Mouse (Mus musculus) kidney, postnatal 25 days (tissue): ENCODE data around the gene Zcchc3.
"Not testable (repeated sequence)": the region's sequence is repeated elsewhere in the genome, so short reads cannot be mapped to it uniquely, and the experiment has no call there.

Source experiments
- DNase-seq, 2 experiments: peaks; one replicate each; pipeline ENCODE4 v3.0.0; 2021; ENCODE audit warnings: mixed read lengths in 2 of 2

Gene Zcchc3

DNA sequence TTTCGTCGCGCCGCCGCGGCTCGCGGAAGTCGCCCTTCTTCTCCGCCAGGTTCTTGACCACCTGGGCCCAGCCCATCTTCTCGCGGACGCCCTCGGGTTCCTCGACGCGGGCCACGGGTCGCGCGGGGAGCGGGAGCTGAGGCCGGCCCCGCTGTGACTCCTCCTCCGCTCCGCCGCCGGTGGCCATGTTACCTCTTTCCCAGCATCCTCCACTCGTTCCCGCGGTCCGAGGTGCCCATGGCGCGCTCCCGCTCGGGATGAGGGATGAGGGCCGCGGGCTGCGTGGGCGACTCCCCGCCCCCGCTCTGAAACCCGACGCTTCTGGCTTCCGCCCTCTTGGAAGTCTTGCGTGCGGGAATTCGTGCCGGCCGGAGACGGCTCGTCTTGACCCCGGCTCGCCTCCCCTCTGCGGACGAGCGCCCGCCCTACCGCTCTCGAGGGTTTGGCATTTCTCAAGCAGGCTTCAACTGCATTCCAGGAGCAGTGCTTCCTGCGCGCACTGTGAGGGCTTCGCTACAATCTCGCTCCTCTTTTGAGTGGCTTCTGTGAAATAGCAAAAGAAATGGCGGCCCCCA, at the start of gene Zcchc3:
TSS of gene Zcchc3 (minus strand) at position 437 of the 575 bp plus-strand sequence.
- DNase-seq = peak; percentile 85 to 94

DNA sequence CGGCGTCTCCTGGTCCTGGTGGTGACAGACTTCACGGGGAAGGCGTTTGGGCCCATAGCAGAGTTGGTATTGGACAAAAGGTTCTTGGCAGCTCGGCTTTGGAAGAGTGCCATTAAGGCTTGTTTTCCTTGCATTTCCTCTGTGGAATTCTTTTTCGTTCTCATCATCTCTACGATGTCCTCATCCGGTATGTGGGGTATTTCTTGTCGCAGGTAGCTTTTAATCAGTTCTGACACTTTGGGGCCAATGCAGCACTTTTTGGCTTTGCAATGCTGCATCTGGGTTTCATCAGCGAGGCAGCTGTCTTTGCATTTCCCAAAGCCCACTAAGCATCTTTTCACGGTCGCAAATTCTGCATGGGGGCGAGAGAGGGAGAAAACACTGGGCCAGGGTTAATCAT, 44.4 kb upstream of the Zcchc3 start:
- DNase-seq = no peak

DNA sequence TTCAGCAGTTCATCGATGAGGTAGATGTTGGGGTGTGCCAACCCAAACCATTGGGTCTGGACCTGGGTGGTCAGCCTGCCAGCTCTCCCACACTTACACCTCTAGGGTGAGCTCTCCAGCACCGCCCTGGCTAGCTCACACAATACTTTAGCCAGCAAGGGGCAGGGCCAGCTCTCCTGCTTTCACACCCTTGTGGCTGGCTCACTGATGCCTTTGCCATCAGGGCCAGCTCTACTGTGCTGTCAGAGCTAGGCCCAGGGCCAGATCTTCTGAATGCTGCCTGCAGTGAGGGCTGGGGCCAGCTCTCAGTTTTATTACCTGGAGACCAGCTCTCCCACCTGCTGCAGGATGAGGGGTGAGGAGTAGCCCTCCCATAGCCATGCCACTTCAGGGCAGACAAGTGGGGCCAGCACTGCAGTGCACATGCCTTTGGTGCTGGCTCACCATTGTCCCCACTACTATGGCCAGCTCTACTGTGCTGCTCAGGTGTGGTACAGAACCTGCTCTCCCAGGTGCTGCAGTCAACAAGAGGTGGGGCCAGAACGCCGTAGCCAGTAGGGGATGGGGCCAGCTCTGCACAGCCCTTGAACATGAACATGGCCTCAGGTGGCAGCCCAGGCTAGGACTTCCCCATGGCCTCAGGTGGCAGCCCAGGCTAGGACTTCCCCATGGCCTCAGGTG, 37.4 kb upstream of the Zcchc3 start:
- no peak for DNase-seq

DNA sequence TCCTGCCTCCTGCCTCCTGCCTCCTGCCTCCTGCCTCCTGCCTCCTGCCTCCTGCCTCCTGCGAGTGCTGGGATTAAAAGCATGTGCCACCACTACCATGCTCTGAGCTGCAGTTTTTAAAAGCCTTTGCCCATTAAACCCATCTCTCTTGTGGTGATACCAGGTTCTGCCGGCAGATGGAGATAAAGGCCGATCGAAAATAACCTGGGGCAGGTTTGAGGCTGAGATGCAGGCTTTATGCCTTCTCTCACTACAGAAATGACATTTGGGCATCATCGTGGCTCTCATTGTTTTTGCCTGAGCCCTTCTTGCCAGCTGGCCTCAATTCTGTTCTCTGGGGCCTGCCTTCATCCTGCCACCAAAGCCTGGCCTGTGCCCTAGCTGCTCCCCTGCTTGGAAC, 35.4 kb upstream of the Zcchc3 start:
- peak in 1 of 2 experiments; percentile 75 for DNase-seq

DNA sequence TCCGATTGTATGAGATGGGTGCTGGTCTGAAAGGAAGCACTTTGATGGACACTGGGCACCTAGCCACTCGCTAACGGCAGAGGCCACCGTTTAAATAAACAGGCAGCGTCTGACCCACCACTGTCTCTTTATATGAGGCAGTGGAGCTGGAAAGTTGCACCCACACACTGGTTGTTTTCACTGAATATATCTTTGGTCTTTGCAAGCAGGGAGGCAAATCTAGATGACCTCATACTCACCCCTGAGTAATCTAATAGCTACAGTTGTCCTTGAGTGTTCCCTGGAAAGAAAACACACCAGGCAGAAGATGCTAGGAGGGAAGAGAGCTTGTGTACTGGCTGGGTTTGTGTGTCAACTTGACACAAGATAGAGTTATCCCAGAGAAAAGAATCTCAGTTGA, 32.6 kb upstream of the Zcchc3 start:
- DNase-seq = no peak

DNA sequence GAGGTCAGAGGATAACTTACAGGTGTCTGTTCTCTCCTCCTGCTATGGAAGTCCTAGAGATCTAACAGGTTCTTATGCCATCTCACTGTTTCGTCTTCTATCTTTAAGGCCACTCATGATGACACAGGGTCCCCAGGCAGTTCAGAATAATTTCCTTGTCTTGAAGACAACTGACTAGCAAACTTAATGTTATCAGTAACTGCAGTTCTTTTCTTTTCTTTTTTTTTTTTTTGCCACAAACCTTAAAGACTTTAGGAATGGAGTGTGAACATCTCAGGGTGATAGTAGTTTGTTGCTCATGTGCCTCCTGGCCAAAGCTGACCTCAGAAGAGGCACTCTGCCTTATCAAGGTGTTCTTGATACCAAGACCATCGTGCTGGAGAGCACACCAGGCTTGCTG, 31.8 kb upstream of the Zcchc3 start:
- no peak for DNase-seq

DNA sequence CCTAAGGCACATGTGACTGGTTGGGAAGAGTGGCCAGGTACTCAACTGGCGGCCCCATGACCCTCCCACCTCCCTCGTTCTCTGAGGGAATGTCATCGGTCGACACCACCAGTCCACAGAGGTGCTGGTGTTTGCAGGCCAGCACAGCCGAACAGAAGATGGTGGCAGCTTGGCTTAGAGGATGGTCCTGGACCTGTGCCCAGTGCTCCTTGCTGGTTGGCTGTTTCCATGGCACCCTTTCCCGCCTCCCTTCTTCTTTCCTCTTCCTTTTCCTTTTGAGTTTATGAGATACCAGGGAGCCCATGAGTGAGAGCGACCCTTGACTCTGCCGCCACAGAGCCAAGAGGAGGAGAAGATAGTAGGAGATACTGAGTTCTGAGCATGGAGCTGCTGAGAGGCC, 28.5 kb upstream of the Zcchc3 start:
- DNase-seq = peak in 1 of 2 experiments; percentile 32

DNA sequence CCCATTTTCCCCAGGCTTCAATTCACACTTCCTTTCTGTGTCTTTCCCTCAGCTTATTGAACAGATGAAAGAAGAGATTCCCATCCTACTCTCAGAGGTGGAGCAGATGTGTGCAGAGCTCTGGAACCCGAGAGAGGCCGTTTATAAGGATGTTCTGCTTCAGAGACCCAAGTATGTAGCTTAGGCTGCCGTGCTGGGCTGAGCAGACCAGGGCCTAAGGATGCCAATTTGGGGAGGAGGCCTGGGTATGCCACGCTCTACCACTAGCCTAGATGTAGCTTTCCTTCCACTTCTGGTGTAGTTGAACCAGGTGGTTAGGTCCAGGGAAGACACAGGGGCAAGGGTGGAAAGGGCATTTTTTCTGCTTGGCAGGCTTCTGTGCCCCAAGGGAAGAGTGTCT, 27.5 kb upstream of the Zcchc3 start:
- peak in 1 of 2 experiments; percentile 26 for DNase-seq

DNA sequence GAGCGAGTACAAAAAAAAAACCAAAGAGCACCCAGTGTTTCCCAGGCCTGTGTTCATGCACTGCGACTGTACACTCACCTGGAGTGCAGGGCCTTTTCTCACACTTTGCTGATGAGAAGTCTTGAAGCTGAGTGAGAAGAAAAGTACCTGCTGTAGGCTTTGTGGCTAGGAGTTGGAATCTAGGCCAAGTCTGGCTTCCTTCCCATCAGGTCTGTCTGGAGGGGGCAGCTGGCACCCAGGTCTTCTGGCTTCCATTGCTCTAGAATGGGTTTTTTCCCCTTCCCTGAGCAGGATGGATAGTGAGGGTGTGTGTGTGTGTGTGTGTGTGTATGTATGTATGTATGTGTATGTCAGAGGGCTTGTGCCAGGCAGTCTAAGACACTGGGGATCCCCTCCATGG, 25.0 kb upstream of the Zcchc3 start:
- DNase-seq = no peak

DNA sequence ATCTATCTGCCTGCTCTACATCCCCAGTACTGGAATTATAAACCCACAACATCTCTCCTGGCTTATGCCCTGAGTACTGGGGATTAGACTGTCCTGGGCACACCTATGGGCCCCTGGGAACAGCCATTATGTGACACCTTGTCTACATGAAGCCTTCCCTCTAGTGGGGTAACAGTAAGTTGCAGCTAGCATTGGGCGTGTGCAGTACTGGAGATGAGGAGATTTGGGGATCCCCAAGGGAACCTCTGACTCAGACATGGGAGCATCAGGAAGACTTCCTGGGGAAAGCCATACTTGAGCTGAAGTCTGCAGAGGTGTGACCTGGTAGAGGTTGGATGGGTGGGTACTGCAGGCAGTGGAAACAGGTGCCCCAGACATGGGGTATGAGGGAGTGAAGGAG, 24.1 kb upstream of the Zcchc3 start:
- DNase-seq = no peak

DNA sequence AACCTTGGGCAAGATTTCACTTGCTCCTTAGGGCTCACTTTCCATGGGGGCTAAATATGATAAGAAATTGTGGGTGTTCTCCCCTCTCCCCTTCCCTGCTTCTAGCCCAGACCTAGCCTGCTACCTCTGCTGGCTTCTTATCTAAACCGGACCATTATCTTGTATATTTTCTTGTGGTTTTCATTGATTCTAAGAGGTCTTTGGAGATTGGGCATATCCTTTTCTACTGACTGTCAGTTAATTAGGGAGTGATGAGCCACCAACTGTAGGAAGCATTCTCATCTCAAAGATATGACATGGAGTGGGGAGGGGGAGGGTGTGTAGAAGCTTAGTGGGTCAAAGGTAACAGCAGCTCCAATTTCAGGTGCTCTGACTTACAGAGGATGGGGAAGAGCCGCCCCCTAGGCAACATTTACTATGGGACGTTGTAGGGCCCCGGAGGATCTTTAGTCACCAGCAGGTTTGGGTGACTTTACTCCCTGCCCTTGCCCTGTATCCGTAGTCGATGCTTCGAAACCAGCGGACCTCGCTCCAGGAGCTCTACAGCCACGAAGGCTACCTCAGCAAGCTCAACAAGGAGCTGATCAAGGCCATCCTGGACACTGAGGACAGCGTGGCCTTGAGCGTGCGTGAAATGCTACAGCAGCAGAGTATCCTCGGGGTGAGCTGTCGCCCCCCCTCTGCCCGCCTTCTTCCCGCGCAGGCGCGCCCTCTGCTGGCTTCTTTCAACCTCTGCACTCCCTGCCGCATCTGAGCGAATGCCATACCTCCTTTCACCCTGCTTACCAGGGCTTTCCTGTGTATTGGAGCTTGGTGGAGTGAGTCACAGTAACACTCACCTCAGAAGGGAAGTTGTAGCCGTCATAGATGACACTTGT, 22.4 kb upstream of the Zcchc3 start:
- peak; percentile 83 to 86 for DNase-seq

DNA sequence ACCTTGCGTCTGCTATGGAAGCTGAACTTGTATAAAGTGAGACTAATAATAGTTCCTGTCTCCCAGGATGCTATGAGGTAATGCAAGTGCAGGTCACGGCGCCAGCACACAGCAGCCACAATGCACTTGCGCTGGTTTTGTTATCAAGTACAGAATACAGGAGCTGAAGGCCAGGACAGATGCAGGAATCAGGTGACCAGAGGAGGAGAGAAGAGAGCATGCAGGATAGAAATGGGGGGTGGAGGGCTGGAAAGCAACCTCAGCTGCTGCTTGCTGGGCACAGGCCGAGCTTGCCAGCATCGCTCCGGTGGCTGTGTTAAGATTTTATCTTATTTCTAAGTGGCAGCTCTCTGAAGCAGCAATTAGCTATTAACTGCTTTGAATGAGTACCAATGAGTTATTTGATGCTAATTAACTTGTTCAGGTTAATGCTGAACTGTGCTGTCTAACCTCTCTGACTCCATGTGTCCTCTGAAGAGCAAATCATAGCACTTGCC, 21.6 kb upstream of the Zcchc3 start:
- DNase-seq = peak; percentile 53 to 75

DNA sequence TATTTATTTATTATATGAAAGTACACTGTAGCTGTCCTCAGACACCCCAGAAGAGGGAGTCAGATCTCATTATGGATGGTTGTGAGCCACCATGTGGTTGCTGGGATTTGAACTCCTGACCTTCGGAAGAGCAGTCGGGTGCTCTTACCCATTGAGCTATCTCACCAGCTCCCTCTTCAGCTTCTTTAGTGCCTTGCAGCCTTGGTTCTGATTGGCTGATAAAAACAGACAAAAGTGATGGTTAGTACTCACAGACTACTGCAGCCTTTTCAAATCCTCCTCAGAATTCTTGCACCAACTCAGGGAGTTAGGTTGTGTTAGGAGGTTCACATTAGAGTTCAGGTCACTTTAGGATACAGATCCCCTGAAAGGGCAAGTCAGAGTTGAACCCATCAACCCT, 13.7 kb upstream of the Zcchc3 start:
- not testable (repeated sequence) for DNase-seq

DNA sequence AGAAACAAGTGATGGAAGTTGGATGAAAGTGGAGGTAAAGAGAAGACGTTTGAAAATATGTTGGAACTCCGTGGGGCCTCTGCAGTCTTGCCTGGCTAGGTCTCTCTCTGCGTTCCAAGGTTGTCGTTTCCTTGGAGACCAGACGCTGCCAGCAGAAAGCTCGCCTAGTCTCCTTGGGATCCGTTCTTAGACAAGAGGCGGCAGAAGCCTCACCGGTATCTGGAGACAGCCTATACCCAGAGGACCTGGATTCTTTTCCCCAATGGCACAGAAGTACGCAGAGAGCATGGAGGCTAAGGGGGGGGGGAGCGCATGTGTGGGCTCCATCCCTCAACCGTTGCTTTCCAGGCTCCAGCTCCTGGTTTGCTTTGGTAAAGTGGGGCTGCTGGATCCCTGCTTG, 12.7 kb upstream of the Zcchc3 start:
- DNase-seq = peak in 1 of 2 experiments; percentile 34

DNA sequence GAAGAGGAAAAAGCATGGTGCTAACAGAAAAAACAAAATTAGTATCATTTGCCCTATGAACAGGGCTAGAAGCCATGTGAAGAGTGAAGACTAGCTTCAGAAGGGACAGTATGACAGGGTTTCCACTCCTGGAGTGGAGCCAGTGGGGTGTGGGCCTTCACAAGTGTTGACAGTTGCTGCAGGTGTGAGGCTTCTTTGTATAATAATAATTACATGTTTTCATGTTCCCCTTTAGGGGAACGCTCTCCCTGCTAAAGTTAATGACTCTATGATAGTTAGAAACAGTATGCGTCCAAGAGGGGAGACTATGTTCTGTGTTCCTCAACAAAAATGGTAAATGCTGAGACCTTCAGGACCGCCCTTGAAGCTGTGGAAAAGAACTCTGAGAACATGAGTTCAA, 959 bp upstream of the Zcchc3 start:
- DNase-seq = peak in 1 of 2 experiments; percentile 30

DNA sequence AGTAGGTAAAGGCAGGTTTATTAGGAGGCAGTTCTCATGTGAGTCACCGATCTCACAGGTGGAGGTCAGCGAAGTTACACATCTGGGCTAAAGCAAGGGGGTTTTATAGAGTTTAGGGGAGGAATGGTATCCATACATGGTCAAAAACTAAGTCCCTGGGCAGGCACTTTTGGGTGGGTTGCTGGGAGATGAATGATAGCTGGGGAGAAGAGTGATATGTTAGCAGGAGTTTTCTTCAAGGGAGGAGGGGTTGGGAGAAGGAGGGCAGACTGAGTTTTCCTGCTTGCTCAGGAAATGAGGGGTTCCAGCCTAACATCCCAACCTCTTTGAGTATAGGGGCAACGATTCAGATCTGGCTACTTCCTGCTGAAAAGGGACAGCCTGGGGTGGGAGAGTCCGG, 460 bp upstream of the Zcchc3 start, which contains the start of gene 6820408C15Rik:
TSS of gene 6820408C15Rik (plus strand) at position 301 of the 400 bp plus-strand sequence.
- no peak for DNase-seq

DNA sequence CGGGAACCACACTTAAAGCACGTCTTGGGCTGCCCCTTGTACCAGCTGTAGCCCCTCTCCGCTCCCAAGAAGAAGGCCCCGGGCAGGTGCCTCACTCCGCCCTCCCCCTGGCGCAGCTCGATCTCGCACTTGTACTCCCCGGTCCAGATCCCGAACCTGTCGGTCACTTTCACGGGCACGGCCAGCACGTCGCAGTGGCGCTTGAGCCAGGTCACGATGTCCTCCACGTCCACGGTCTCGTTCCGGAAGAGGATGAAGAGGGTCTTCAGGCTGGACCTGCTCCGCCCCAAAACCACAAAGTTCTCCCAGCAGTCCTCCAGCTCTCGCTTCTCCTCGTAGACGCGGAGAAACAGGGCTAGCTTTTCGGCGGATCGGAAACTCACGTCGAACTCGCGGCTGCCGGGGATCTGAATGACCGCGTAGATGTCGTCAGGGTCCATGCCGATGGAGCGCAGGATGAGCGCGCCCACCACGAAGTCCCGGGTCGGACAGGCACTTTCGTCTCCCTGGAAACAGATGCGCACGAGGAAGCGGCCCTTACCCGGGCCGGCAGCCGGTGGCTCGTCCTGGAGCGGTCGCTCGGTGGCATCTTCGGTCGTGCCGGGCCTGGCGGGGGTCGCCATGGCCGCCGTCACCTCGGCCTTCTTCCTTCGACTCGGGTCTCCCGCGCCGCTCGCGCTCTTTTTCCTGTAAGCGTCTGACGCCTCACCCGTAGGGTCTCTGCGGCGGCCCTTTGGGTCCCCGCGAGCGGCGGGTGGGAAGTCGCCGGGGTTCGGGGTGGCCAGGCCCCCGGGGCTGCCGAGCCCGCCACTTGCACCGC, 852 bp downstream of the Zcchc3 start:
- peak; percentile 36 to 68 for DNase-seq

DNA sequence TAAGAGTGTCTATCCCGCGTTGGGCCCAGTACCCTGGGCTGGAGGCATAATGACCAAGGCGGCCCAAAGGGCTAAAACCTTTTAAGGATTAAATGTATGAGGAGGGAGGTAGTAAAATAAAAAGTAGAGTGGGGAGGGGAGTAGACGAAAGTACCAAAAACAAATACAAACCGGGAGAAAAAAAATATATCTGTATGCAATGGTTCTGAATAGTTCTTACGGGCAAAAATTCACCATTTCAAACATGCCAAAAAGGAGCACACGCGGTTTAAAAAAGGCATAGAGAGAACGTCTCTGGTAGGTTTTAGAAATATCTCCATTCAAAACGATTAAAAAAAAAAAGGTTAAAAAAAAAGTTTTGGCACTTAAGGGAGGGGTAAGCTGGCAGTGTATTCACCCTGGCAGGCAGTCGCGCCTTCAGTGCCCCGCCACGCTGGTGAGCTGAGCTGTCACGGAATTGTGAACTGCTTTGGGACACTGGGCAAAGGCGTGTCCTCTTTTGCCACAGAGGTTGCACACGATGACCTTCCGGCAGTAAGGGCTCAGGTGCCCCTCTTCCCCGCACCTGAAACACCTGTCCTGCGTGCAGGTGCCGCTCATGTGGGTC, 1.6 kb downstream of the Zcchc3 start:
- DNase-seq = peak; percentile 49 to 78

DNA sequence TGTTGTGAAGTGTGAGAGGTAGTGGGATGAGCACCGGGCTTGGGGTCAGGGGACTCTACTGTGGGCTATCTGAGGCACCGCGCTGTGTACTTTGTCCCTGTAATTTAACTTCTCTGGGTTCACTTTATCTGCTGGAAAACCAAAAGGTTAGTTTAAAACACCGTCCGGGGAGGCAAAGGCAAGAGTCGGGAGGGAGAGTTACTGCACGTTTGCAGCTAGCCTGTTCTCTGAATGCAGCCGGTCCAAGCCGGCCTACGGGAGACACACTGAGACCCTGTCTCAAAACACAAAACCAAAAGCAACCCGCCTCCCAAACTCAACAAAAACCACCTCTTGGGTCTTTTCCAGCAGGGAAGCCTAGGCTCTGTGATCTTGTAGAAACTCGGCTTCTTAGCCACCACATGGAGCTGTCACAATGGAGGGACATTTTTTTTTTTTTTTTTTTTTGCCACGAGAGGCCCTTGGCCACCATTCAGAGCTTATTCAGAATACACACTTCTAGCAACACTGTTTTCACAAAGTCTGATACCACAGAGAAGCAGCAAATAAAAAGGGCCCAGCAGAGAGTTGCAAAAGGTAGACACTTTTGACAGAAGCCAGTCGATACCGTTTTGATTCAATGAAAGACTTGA, 2.2 kb downstream of the Zcchc3 start:
- peak in 1 of 2 experiments; percentile 34 for DNase-seq

DNA sequence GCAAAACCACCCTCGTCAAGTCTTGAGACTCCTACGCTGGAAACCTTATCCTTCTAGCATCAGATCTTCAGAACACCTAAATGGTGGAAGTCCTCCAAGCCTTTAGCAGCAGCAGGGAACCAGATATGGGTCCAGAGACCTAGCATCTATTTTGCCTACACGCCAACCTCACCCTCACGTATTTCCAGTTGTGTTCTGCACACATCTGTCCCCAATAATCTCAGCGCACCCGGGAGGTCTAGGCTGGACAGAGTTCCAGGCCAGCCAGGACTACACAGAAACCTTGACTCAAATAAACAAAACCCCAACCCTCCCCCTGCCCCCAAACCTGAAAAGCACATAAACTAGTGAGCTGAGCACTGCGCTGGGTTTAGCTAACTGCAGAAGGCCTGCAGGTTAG, 3.4 kb downstream of the Zcchc3 start:
- peak in 1 of 2 experiments; percentile 28 for DNase-seq

DNA sequence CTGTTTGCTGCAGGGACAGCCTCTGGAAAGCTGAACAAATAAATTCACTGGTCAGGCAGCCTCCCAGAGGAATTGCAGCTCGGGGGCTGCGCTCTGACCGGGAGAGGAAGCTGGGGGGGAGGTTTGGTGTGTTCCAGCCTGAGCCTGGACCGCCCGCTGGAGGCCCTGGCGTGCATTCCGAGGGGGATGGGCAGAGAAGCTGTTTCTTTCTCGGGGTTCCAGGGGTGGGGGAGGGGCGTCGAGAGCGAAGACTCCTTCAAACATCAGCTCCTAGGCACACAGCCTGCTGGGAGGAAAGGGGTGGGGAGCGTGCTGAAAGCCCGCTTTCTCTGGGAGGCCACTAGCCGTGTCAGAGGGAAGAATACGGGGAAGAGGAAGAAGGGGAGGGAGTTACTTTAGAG, 3.9 kb downstream of the Zcchc3 start:
- DNase-seq = peak; percentile 90 to 92

DNA sequence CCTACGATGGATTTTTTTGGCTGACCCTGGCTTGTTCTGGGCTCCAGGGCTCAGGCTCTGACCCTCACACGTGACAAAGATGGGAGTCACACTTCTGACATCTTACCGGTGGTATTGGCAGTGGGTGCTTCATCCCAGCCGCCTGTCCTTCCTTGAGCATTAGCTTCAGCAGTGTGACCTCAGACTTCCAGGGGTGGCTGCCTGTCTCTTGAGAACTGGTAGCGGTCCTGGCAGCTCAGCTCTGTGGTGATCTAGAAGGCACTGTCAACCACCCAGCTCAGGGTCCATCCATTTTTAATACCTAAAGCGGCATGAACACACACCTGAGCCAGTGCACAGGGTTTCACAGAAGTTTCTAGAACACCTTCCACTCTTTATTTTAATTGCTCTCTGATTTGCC, 5.0 kb downstream of the Zcchc3 start:
- peak in 1 of 2 experiments; percentile 22 for DNase-seq
